Mouse (Mus musculus) lung, adult 2 months (tissue): ENCODE measurements around the gene Tnrc6b. TPM values are rescaled to one million over a fixed set of nuclear protein-coding genes. Genes with fewer than 3 reads are reported as not detected.
"Not testable (repeated sequence)": the region's sequence is repeated elsewhere in the genome, so short reads cannot be mapped to it uniquely, and the experiment has no call there.

Experiments used
- DNase-seq: peaks from one replicate; pipeline ENCODE4 v3.0.0; 2022
- H3K4me1 ChIP-seq: fragments of 200-500 bp; 2 replicates; pipeline ENCODE4 v1.6.1; 2011; ENCODE audit warnings: low read length; ENCODE audit not compliant: control insufficient read depth, insufficient read depth
- H3K4me3 ChIP-seq: fragments of 200-500 bp; replicated peaks from 2 replicates; pipeline ENCODE3; 2011; ENCODE audit warnings: low read depth, mild to moderate bottlenecking, control low read depth, low read length; ENCODE audit errors: extremely low read depth
- CTCF ChIP-seq: fragments of 200-500 bp; IDR thresholded peaks from 2 replicates; pipeline ENCODE4 v1.5.1; 2011; ENCODE audit warnings: mild to moderate bottlenecking, low read length, control low read depth; ENCODE audit not compliant: insufficient read depth
- POLR2A ChIP-seq: fragments of 200-500 bp; IDR thresholded peaks from 2 replicates; pipeline ENCODE4 v1.6.1; 2011; ENCODE audit warnings: low read depth, mild to moderate bottlenecking, control low read depth, low read length, borderline replicate concordance; ENCODE audit errors: extremely low read depth
- whole genome bisulfite sequencing: fragments of 180-500 bp; shearing (Covaris S2); methylation state at CpG from one replicate; pipeline ENCODE4 v1.1.7; 2018; 5-methylcytosine and 5-hydroxymethylcytosine counted together
- polyA plus RNA-seq: library from polyadenylated mRNA; depleted of rRNA; stranded (reverse); fragments of >200 nt; gene quantifications from 2 replicates; pipeline ENCODE4 v1.2.3, GENCODE M21; 2012

Tnrc6b gene
- polyA plus RNA-seq, 1 experiment = 16.6 TPM

DNA sequence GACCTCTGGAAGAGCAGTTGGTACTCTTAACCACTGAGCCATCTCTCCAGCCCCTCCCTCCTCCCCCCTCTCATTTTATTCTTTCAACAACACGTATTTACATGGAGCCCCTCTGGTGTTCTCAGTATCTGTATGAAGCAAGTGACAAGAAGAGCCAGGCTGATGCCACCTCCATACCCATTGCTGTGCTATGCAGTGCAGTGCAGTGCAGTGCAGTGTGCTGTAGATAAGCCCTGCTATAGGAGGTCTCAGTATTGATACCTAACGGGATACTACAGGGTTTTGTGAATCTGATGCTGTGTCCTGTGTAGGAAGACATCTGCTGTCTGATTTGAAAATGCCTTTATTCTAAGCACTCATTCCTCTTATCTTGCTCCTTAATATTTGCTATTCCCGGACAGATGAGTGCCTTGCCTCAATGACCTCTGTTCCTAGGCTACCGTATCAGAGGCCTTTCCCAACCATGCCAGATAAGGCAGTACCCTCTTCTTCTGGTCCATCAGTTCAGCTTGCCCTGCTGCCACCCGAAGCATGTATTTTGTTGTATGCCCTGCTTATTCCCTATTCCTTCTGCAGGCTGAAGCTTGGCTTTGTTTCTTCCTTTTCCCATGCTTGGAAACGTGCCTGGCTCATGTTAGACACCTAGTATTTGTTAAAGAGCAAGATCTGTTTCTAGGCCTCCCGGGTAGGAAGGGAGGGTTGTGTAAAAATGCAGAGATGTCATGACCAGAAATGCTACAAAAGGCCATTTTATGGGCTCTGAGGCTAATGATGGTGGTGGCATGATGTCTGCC, 139.8 kb downstream of the Tnrc6b start:
- 52% methylated on average over 7 of the region's 7 CpGs for WGBS
- TF ChIP-seq CTCF = no peak
- no peak for TF ChIP-seq POLR2A
- no peak for DNase-seq
- Histone ChIP-seq H3K4me3 (no peak overlapping the region), H3K4me1 (peaks cover 4% of the 10 kb centered on the region; the same call in 1 of the 2 replicates)

DNA sequence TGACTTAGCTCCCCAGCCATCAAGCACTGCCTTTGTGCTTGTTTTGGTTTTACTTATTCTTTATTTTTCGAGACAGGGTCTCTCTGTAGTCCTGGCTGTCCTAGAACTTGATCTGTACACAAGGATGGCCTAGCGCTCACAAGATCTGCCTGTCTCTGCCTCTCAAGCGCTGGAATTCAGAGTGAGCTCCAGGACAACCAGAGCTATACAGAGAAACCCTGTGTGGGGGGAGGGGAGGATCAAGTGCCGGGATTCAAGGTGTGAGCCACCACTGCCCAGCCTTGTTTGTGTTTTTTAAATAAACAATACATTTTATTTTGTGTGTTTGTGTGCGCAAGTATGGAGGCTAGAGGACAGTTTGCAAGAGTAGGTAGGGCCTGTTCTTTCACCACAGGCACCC, 141.0 kb downstream of the Tnrc6b start:
- Histone ChIP-seq H3K4me1 (peaks cover 4% of the 10 kb centered on the region; the same call in 1 of the 2 replicates), H3K4me3 (no peak overlapping the region)
- no peak for TF ChIP-seq CTCF
- no peak for TF ChIP-seq POLR2A
- DNase-seq = no peak
- 96% methylated on average over 5 of the region's 5 CpGs for whole genome bisulfite sequencing

DNA sequence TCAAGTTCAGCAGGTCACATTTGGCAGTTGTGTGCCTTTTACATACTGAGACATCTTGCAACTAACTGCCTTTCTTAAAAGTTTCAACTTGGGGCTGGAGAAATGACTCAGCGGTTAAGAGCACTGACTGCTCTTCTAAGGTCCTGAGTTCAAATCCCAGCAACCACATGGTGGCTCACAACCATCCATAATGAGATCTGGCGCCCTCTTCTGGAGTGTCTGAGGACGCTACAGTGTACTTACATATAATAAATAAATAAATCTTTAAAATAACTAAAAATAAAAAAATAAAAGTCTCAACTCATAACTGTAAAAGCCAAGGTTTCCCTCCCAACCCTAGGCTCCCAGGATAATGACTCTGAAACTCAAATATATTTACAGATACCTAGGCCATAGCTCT, 141.4 kb downstream of the Tnrc6b start:
- H3K4me1 ChIP-seq, H3K4me3 ChIP-seq, DNase-seq: not testable (repeated sequence)
- 89% methylated on average over 3 of the region's 3 CpGs for WGBS

DNA sequence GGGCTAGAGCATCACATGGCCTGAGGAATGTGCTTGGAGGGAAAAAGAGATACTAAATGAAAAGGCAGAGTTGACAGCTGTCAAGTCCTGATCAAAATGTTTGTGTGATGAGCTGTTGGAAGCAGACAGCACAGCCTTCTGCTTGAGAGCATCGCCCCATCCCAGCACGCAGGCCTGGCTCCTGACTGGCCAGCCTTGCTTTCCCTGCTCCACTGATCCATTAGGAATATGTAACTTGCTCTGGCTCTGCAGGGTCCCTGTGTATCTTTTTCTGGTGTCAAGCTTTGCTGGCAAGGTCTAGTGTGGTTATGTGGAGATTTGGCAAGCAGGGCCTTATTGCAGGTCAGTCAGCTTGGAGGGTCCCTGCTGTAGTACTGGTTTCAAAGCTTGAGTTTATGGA, 148.3 kb downstream of the Tnrc6b start:
- no peak overlapping the region for H3K4me3 ChIP-seq
- H3K4me1 ChIP-seq = no peaks in the 10 kb centered on the region
- DNase-seq = no peak
- 92% methylated on average over 2 of the region's 2 CpGs for WGBS
- TF ChIP-seq POLR2A (no peak), CTCF (no peak)

DNA sequence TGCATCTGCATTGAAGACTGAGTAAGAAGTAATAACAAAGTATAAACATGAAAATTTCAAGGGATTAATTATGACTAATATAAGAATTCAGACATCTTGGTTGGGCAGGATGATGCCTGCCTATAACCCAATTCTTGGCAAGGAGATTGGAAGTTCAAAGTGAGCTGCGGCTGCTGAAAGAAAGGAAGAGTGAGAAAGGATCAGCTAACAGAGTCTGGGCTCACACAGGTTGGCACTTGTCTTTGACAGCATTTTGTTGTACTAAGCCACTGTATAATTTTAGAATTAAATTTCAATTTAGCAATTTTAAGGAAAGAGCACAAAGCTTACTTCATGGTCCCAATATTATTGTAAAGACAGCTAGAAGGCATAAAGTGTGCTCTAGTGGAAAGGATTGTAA, 150.2 kb downstream of the Tnrc6b start:
- 81% methylated on average over 1 of the region's 1 CpGs for WGBS

DNA sequence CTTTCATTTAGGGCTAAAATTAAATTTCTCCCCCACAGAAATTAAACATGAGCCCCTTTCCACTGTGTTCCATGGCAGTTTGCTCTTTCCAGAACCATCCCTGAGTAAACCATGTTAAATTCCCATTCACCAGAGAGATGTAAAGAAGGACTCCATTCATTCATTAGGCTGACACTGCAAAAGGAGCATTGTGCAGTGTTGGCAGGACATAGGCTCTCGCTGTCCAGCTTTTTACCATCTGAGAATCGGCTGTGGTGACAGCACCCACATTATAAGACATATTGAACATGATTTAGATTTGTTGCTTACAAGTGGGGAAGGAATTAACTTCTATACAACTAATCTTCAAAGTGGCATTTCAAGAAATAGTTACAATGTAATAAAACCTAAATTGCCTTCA, 150.9 kb downstream of the Tnrc6b start:
- 70% methylated on average over 2 of the region's 2 CpGs for WGBS
- DNase-seq = no peak

More for the DNA sequence above, 150.2 kb downstream of the Tnrc6b start:
- H3K4me1 ChIP-seq = no peaks in the 10 kb centered on the region
- no peak overlapping the region for H3K4me3 ChIP-seq
- TF ChIP-seq POLR2A = no peak
- no peak for TF ChIP-seq CTCF
- DNase-seq = no peak

DNA sequence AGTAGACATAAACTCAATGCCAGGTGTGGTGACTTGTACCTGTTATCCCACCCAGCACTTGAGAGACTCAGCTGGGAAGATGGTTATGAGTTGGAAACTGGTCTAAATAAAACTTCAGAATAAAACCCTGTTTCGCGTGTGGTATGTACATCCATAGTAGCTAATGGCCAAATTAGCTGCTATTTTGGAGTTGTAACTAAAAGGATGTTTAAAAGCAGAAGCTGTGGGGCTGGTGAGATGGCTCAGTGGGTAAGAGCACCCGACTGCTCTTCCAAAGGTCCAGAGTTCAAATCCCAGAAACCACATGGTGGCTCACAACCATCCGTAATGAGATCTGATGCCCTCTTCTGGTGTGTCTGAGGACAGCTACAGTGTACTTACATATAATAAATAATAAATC, 157.5 kb downstream of the Tnrc6b start:
- 93% methylated on average over 4 of the region's 4 CpGs for WGBS
- H3K4me3 ChIP-seq, DNase-seq, H3K4me1 ChIP-seq: not testable (repeated sequence)

More for the DNA sequence above, 150.9 kb downstream of the Tnrc6b start:
- no peaks in the 10 kb centered on the region for H3K4me1 ChIP-seq
- no peak overlapping the region for H3K4me3 ChIP-seq
- TF ChIP-seq POLR2A = no peak
- no peak for TF ChIP-seq CTCF

DNA sequence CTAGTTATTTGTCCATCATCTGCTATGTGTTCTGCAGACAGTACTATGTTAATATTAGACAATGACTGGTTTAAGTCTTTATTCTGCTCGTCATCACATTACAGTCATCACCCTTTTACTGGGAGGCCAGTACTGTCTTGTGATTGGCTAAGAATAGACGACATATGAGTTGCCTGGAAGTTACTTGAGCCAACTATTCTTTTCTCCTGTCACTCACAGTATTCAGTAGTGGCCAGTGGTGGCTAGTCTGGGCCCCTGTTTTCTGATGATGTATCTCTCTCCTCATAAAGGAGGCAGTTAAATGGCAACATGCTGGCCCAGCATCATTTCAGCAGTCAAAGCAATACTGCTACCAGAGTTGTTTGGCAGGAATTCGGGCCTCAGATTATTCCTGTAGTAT, 163.6 kb downstream of the Tnrc6b start:
- no peak for DNase-seq
- 73% methylated on average over 3 of the region's 3 CpGs for WGBS
- Histone ChIP-seq H3K4me1 (no peaks in the 10 kb centered on the region), H3K4me3 (no peak overlapping the region)
- TF ChIP-seq CTCF = no peak
- no peak for TF ChIP-seq POLR2A

DNA sequence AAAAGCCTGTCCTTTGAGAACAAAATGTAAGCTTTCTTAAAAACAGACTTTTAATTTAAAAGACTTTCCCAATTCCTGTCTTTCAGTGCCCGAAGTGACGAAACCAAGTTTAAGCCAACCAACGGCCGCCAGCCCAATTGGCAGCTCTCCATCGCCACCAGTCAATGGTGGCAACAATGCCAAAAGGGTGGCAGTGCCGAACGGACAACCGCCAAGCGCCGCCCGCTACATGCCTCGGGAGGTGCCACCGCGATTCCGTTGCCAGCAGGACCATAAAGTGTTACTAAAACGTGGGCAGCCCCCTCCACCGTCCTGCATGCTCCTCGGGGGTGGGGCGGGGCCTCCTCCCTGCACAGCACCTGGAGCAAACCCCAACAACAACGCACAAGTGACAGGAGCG, 165.1 kb downstream of the Tnrc6b start:
- TF ChIP-seq CTCF = no peak
- no peak for TF ChIP-seq POLR2A
- Histone ChIP-seq H3K4me3 (no peak overlapping the region), H3K4me1 (no peaks in the 10 kb centered on the region)
- WGBS = 80% methylated on average over 21 of the region's 21 CpGs
- no peak for DNase-seq

DNA sequence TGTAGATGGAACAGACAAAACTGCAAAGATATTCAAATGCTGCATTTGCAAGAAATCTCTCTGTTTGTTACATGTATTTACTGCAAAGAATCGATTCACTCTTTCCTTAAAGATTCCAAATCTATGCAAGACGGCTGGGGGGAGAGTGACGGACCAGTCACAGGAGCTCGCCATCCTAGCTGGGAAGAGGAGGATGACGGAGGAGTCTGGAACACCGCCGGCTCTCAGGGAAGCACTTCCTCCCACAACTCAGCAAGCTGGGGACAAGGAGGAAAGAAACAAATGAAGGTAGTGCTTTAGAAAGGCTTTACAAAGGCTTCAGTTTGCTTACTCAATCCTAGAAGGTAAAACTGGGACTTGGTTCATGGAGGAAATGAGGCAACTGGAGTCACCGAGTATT, 173.0 kb downstream of the Tnrc6b start:
- WGBS = 75% methylated on average over 8 of the region's 8 CpGs
- no peak overlapping the region for H3K4me3 ChIP-seq
- no peaks in the 10 kb centered on the region; the same call in 1 of the 2 replicates for H3K4me1 ChIP-seq
- TF ChIP-seq CTCF = no peak
- no peak for TF ChIP-seq POLR2A
- no peak for DNase-seq
